Mouse (Mus musculus): ENCODE data around the gene Gnao1. TPM values are rescaled to one million over a fixed set of nuclear protein-coding genes. Genes with fewer than 3 reads are reported as not detected.

Gnao1 gene
- polyA plus RNA-seq, 1 experiment: 7.8 TPM

DNA sequence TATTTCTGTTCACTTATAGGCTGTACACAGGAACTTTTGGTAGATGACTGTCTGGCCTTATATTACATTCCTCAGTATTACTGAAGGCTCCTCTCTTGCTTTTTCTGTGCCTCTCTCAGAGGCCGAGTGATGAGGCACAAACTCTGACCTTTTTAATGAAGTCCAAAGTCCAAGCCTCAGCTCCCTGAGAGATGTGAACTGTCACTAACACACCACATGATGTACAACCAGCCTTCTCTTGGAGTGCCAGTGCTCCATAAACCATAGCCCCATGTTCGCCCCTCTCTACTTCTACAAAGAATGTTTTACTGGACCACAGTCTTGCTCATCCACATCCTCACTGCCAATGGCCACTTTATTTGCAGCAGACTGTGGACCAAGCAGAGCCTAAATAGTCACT lies 165.6 kb downstream of the Gnao1 start:
- 77% methylated on average over 2 of the region's 2 CpGs for WGBS
- DNase-seq (ENCODE audit: low read depth, low spot score): no peak

DNA sequence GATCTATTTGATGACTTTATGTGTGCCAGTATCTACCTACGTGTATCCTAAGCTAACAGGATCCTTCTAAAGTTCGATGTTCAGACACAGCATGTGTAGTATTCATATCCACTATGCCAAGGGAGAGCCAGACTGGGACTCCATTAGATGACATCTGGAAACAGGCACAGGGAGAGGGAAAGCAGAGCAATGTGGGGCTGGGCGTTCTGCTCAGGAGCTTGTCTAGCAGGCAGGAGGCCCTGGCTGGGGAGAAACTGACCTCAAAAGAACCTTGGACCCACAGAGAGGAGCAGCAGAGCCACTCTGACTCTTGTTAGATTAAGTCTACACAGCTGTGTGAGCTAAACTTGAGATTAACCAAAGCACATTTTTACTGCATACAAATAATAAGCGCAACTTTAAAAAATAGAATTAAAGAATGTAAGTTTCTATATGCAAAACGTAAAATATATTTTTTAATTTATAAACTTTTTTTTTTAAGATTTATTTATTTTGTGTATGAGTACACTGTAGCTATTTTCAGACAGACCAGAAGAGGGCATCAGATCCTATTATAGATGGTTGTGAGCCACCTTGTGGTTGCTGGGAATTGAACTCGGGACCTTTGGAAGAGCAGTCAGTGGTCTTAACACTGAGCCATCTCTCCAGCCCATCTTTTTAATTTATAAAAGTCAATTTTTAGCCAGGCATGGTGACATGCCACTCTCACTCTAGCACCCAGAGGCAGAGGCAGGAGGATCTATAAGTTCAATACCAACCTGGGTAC lies 166.9 kb downstream of the Gnao1 start:
- no peak for DNase-seq (ENCODE audit: low read depth, low spot score)
- WGBS: 92% methylated on average over 6 of the region's 6 CpGs

DNA sequence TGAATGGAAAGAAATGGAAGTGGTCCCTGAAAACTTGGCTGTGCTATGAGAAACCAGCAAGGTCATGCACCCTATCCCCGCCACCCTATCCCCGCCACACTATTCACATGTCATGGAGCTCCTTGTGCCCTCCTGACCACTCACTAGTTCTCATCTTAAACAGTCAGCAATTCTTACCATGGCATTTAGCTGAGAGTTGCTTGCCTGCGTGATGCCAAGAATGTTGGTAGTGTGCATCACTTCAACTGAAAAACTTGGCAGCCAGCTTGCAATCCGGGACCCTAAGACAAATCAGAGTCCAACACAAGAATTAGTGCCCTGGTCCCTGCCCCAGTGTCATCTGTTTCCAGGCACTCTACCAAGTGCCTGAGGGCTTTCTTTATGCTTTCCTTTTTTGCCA lies 170.4 kb downstream of the Gnao1 start:
- no peak for DNase-seq (ENCODE audit: low read depth, low spot score)
- WGBS: 90% methylated on average over 4 of the region's 4 CpGs

DNA sequence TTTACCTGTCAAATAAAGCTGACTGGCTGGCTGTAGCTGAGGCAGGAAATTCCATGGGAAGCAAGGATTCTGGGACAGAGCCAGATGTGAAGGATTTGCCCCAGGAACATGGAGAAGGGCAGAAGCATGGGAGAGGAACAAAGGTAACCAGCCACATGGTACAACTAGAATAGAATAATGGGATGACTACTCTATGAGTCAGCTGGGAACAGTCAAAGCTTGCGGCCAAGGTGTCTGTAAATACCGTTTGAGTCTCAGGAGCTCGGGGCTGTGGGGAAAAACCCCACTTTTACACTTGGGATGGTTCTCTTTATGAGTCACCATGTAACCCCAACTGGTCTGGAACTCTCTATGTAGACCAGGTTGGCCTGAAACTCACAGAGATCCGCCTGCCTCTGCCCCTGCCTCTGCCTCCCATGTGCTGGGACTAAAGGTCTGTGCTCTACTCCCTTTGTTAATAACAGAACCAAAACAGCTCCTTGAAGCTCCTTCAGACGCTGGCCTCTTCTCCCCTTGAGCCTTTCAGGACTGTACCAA lies 172.0 kb downstream of the Gnao1 start:
- WGBS: 74% methylated on average over 5 of the region's 5 CpGs
- no peak for DNase-seq (ENCODE audit: low read depth, low spot score)

DNA sequence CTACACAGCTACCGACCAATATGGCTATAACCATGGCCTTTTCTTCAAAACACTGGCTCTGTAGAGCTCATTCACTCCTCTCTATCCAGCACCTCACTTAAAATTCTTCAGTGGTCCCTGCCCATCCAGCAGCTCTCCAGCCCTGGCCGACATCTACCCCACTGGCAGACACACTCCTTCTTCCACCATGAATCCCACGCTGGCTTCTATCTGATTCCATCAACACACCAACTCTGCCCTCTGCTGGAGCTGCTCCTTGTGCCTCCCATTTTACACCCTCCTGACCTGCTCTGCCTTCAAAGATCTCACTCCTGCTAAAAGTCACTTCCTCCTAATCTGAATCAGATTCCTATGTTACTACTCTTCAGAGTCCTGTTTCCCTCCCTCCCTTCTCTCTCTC lies 174.1 kb downstream of the Gnao1 start:
- DNase-seq (ENCODE audit: low read depth, low spot score): no peak
- WGBS: 75% methylated on average over 3 of the region's 3 CpGs

DNA sequence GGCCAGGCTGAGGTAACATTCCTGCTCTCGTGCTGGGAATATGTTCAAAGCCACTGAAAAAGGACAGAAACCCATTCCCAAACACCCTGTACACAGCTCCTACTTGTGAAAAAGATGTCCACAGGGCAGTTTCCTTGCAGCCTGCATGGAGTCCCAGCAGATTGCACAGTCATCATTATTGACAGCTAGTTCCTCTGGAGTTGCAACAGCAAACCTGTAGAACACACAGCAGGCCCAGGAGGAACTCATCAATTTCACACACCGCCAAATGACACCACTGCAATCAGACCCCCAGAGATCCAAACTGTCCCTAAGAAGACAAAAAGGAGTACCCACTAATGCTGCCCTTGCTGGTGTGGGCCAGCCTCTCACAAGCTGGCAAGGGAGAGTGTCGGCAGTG lies 175.0 kb downstream of the Gnao1 start:
- 78% methylated on average over 3 of the region's 3 CpGs for WGBS
- no peak for DNase-seq (ENCODE audit: low read depth, low spot score)

DNA sequence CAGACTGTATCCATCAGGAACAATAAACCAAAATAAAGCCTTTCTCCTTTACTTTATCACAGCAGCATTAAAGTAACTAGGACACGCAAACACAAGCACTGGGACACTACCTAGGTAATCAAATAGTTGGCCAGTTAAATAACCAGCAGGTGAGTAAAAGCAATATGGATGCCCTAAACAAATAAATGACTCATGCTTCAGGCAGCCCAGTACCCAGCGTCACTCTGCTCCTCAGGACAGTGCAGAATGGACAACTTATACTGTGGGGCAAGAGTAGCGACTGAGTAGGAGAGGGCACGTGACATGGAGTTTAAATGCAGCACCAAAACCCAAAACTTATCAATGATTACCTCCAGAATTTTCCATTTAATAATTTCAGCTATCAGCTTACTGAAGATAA lies 180.0 kb downstream of the Gnao1 start:
- 52% methylated on average over 4 of the region's 4 CpGs for WGBS
- DNase-seq (ENCODE audit: low read depth, low spot score): no peak

DNA sequence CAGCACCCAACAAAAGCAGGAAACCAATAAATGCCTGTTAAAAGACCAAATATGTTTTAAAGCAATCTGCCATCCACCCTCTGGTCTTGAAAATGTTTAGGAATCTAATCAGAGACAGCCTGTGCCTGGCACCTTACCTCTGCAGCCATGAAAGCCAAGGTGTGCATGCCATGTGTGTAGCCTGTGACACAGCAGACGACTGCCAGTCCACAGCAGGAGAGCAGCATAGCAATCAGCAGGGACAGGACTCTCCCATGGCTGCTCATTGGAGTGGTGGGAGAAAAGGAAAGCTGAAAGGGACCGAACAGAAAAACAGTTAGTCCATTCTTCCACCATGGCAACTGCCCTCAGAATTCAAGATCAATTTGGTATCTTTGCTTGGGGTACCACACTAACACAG lies 189.2 kb downstream of the Gnao1 start:
- 96% methylated on average over 2 of the region's 2 CpGs for WGBS
- DNase-seq (ENCODE audit: low read depth, low spot score): no peak

DNA sequence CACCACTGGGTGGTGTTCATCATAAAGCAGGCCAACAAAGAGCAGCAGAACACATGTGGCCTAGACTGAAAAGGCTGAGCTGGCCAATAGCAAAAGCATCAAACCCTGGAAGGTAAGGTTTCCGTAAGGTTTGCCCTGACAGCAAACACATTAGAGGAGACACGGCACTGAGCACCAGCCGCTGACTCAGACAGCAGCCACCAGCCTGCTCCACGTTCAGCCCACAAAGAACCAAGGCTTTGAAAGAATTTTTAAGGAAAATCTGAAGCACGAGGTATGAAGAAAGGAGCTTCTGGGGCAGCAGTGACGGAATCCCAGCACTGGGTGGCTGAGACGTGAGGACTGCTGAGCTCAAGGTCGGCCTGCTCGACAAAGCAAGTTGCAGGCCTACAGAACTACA lies 194.4 kb downstream of the Gnao1 start:
- no peak for DNase-seq (ENCODE audit: low read depth, low spot score)
- WGBS: 87% methylated on average over 9 of the region's 9 CpGs

DNA sequence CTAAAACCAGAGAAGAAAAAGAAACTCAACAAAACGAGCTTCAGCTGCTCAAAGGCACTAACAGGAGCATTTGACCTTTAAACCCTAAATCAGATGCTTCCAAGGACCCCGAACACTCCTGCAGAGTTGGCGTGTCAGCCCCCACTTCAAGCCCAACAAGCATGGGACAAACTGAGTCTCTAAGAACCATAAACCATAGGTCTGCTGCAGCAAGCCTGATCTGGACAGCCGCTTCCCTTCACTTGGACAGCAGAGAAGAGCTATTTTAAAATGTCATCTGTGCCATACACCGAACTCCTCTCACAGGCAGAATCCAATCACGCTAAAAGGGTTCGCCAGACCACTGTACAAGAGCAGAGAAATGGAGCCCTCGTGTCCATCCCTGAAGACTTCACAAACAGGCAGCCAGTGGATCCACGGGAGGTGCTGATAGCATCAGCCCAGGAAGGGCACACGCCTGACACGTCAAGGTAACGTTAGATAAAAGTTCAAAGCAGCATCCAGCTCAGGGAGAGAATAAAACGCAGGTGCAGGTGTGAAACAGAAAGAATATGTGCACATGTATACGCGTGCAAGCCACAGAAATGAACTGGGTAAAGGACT lies 199.6 kb downstream of the Gnao1 start:
- 47% methylated on average over 15 of the region's 15 CpGs for WGBS
- no peak for DNase-seq (ENCODE audit: low read depth, low spot score)

DNA sequence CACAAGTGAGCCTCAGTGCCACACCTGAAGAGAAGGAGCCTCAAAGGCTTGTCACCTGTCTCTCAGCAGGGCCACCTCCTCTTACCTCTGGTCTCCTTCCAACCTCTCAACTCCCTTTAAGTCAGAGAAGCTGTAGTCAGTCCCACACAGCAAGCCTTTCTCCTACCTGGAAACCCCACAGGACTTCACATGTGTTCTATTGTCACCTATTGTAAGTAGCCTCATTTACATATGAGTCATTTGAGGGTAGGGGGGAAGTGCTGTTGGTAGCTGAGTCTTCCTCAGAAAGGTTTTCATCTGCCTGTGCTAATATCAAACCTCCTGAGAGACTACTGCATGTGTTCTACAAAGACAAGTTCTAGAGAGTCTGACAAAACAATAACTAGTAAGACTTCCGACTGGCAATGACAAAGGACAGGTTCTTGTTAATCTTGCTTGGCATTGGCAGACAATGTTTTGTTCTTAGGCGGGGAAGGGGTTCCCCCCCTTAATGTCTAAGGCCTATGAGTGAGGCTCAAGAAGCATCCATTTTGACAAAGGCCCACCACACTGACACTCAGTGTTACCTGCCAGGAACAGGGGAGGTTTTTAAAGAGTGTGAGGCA lies 200.4 kb downstream of the Gnao1 start:
- no peak for DNase-seq (ENCODE audit: low read depth, low spot score)
- WGBS: 46% methylated on average over 2 of the region's 2 CpGs

DNA sequence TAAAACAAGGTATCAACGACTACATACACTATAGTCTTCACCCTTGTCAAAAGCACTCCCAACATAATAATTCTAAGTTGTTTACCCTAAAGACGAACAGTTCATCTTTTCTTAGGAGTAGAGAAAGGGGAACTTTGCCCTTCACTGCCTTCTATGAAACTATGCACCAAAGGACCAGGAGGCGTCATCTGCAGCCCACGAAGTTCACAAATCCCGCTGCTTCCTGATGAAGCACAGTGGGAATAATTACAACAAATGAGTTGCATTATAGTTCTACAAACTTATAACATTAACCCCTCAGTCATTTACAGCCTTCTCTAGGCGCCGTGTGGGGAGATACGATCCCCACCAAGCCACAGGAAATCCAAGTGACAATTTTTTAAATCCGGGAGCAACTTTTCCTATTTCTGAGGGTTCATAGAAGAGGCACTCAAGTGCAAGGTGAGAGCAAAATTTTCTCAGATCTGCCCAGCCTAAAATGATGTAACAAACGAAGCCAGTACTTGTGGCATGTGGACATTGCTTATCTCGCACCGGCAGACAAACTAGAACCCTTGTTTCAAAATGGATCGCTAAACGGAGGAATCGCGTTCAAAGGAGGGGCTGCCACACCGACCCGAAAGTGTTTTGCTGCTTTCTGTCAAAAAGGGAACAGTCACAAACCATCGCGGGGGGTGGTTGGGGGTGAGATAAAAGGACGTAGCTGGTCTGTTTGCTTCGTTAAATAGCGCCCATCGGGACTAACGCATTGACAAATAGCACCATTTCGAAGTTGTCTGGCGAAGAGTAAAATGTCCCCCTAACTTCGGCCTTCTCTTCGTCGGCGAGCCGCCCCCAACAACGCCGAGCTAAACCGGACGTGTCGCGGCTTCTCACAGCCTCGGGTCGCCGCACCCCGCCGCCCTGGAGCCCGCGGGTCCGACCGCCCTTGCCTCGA lies 201.6 kb downstream of the Gnao1 start:
- under 1% methylated on average over 48 of the region's 48 CpGs for WGBS

DNA sequence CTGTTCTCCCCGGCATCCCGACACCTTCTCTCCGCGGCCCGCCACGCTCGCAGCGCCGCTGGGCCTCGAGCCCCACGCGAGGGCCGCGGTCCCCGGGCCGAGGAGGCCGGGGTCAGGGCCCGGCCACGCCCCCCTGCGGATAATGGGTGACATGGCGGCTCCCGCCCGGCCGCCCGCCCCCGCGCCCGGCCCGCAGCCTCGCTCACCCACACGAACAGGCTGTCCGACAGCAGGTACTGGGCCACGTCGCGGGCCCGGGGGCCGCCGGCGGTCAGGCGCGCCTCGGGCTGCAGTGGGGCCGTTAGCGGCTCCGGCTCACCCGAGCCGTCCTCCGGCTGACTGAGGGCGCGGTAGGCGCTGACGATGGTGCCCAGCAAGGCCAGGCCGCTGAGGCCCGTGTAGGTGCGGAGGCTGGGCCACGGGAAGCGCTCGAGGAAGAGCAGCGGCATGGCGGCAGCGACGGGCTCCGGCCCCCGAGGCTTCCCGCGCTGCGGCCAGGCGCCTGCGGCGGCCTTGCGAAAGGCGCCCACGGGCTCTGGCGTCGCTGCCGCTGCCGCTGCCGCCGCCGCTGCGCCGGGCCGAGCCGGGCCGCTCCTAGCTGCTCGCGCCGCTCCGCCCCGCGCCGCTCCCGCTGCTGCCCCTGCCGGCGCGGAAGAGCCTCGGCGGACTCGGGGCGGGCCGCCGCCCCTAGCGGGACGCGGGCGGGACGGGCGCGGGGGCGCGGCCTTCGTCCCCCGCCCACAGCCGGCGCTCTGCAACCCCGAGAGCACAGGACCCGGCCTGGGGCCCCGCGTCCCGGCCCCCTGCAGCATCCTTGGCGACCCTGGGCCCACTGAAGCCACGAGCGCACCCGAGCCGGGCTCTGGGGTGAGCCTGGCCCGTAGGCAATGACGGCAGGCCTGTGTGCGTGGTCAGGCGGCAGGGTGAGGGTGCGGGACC lies 202.5 kb downstream of the Gnao1 start, which contains the start of gene Amfr:
Gene Amfr, minus strand, starts transcription at position 830 of the 939 bp plus-strand sequence.
- no peak for DNase-seq (ENCODE audit: low read depth, low spot score)
- under 1% methylated on average over 124 of the region's 130 CpGs for WGBS

More for the DNA sequence above, 201.6 kb downstream of the Gnao1 start:
- no peak for DNase-seq (ENCODE audit: low read depth, low spot score)

DNA sequence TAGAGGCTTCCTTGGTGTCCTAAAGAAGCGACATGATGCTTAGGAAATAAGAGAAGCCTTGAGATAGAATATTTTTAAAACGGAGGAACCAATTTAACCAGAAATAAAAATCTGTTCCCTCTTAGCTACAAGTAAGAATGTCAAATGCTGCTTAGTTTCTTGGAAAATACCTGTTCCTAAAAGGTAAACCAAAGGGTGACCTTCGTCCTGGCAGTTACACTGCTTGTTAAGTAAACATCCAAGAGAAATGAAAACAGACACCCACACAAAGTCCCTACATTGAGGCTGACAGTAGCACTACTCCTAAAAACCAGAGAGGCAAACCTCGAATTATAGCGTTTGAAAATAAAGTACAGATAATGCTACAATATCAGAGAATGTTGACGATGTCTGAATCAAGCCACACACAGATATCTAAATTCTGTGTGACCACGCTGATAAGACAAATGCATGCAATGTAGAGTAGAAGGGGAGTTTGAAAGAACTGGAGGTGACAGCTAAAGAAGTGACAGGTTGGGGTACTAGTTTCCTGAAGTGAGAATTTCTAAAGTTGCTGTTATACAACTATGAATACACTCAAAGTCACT lies 203.4 kb downstream of the Gnao1 start:
- DNase-seq (ENCODE audit: low read depth, low spot score): no peak

More for the DNA sequence above, 203.4 kb downstream of the Gnao1 start:
- 15% methylated on average over 7 of the region's 7 CpGs for WGBS

All from large intestine, adult 2 months (tissue).